Mouse (Mus musculus): ENCODE results near the gene Nhlh2. TPM values are rescaled to one million over a fixed set of nuclear protein-coding genes. Genes with fewer than 3 reads are reported as not detected.

Gene Nhlh2
- polyA plus RNA-seq, 1 experiment from 2014 or later, result 33.8 TPM

DNA sequence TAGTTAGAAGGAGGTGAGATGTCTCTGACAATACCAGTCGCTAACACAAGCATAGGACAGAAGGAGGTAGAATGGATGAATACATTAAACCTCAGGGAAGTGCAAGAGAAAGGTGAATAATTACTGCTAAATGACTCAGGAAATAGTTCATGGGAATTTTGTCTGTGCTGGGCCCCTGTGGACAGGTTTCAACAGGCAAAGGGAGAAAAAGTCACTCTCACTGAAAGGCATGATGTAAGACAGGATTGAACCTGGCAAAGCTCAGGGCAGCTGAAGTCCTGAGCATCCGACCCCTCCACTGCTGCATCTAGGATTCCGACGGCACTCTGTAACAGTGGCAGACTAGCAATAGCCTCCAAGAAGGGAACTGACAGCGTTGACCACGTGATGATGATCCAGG is 28.7 kb downstream of the Nhlh2 start:
- Histone ChIP-seq H3K36me3 (no peaks in the 10 kb centered on the region), H3K27me3 (ENCODE audit: low read depth, poor library complexity, severe bottlenecking) (no peaks in the 10 kb centered on the region), H3K4me1 (no peaks in the 10 kb centered on the region), H3K27ac (replicated peaks) (no peak overlapping the region), H3K9me3 (replicated peaks) (no peaks in the 10 kb centered on the region), H3K4me3 (no peak overlapping the region)
- DNase-seq (ENCODE audit: low spot score), result no peak
- WGBS, result 80% methylated on average over 6 of the region's 6 CpGs

DNA sequence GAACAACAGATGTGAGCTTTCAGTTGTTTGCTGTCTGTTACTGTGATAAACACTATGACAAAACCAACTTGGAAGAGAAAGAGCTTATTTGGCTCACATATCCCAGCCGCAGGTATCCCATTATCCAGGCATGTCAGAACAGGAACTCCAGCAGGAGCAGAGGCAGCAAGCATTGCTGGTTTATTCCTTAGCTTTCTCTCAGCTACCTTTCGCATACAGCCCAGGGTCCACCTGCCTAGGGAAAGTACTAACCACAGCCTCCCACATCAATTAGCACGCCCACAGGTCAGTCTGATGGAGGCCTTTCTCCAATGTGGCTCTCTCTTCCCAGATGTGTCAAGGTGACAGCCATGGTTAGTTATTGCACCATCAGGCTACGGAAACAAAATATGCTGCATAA is 31.8 kb downstream of the Nhlh2 start:
- H3K27ac ChIP-seq (replicated peaks), result no peak overlapping the region
- WGBS, result 94% methylated on average over 4 of the region's 4 CpGs
- no peaks in the 10 kb centered on the region for H3K9me3 ChIP-seq (replicated peaks)
- DNase-seq (ENCODE audit: low spot score), result no peak
- H3K4me3 ChIP-seq, result no peak overlapping the region
- no peaks in the 10 kb centered on the region for H3K27me3 ChIP-seq (ENCODE audit: low read depth, poor library complexity, severe bottlenecking)
- H3K36me3 ChIP-seq, result no peaks in the 10 kb centered on the region
- no peaks in the 10 kb centered on the region for H3K4me1 ChIP-seq

DNA sequence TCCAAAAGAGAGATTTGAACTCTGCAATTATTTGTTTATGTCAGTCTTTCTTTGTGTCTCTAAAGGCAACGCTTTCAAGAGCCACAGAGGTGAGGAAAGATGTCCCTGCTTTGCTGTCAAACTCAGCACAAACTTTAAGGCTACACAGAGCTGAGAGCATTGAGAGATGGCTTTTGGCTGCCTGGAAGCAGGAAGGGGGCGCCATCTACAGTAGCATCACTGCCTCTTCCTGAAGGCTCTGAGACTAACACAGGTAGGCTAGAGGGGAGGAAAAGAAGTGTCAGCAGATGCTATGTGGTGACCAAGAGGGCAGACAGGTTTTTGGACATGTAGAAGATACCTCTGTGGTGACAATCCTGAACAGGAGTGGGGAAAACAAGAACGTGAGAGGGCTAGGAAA is 35.2 kb downstream of the Nhlh2 start:
- H3K27ac ChIP-seq (replicated peaks), result no peak overlapping the region
- 36% methylated on average over 3 of the region's 3 CpGs for WGBS
- peaks cover 8% of the 10 kb centered on the region; the same call in 1 of the 2 replicates for H3K4me1 ChIP-seq
- DNase-seq (ENCODE audit: low spot score), result no peak
- H3K9me3 ChIP-seq (replicated peaks), result no peaks in the 10 kb centered on the region
- no peaks in the 10 kb centered on the region for H3K36me3 ChIP-seq
- no peak overlapping the region for H3K4me3 ChIP-seq
- no peaks in the 10 kb centered on the region for H3K27me3 ChIP-seq (ENCODE audit: low read depth, poor library complexity, severe bottlenecking)

DNA sequence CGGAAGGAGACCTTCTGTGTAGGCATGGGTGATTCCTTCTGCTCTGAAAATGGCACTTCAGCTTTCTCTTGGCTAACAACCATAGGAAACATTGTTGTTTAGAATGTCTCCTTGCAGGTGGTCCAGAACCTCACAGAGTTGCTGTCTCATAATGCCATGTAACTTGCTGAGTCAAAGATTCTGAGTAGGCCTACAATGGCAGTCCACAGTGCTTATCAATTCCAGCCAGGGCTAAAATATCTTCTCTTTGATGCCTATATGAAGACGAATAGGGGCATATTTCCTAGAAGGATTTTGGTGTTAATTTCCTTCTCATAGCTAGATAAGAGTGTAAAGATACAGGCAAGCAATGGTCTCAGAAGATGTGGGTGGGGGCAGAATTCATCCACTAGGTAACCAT is 37.7 kb downstream of the Nhlh2 start:
- no peaks in the 10 kb centered on the region for H3K27me3 ChIP-seq (ENCODE audit: low read depth, poor library complexity, severe bottlenecking)
- 94% methylated on average over 2 of the region's 2 CpGs for WGBS
- no peaks in the 10 kb centered on the region for H3K9me3 ChIP-seq (replicated peaks)
- H3K4me1 ChIP-seq, result peaks cover 8% of the 10 kb centered on the region; the same call in 1 of the 2 replicates
- H3K4me3 ChIP-seq, result no peak overlapping the region
- no peak overlapping the region for H3K27ac ChIP-seq (replicated peaks)
- no peak for DNase-seq (ENCODE audit: low spot score)
- no peaks in the 10 kb centered on the region for H3K36me3 ChIP-seq

DNA sequence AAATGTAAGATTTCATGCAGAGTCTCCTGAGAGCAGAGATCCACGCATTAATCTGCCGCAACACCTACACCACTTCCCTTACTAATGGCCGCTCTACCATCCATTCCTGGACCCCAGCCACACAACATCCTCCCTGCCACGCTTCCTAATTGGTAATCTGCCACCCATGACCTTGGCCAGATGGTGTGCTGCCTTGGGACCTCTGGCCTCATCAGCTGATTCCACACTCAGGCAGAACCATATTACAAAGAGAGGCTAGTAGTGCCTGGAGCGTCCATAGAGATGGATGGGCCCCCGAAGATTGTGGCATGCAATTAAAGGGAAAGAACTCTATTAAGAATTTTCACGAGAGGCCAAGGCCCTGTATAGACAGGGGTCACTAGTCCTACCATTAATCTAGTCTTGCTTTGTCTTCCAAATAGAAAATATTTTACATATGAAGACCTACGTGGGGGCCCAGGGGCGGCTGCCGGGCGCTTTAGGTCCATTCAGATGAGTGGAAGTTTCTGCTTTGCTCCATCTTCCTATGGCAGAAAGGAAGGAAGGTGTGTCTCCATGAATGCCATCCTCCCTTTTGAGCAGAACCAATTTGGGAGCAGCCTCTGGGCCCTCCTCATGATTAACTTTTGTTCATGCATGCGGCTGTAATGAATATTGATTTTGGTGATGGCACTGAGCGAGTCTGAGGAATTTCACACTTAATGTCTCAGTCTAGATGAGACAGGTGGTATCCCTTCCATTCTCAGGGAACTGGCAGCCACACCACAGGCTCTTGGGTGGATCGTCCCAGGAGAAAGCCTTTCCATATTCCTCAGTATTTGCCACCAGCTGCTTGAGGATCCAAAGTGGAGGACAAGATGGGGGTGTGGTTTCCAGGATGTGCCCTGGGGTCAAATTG is 39.6 kb downstream of the Nhlh2 start:
- 81% methylated on average over 14 of the region's 14 CpGs for WGBS
- Histone ChIP-seq H3K9me3 (replicated peaks) (no peaks in the 10 kb centered on the region), H3K4me1 (peaks cover 24% of the 10 kb centered on the region), H3K36me3 (no peaks in the 10 kb centered on the region), H3K27ac (replicated peaks) (peak overlapping the region; percentile 35), H3K4me3 (no peak overlapping the region), H3K27me3 (ENCODE audit: low read depth, poor library complexity, severe bottlenecking) (peaks cover 7% of the 10 kb centered on the region; the same call in 1 of the 2 replicates)
- peak; percentile 31 for DNase-seq (ENCODE audit: low spot score)

DNA sequence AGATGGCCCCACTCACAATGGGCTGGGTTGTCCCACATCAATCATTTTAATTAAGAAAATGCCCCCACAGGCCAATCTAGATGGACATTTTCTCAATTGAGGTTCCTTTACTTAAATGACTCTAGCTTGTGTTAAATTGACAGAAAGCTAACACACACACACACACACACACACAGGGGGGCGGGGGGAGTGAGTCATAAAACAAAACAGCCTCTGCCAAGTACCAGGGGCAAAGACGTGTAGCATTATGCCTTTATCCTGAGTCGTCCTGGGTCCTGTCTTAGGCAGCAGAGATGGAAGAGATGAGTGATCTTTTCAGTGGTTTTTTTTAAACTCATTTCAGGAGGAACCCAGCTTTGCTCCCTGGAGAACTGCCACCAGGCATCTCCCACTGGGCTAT is 42.2 kb downstream of the Nhlh2 start:
- no peak for DNase-seq (ENCODE audit: low spot score)
- WGBS, result 76% methylated on average over 3 of the region's 3 CpGs
- peaks cover 7% of the 10 kb centered on the region; the same call in 1 of the 2 replicates for H3K27me3 ChIP-seq (ENCODE audit: low read depth, poor library complexity, severe bottlenecking)
- H3K4me1 ChIP-seq, result peaks cover 45% of the 10 kb centered on the region
- H3K36me3 ChIP-seq, result no peaks in the 10 kb centered on the region
- H3K4me3 ChIP-seq, result no peak overlapping the region
- H3K9me3 ChIP-seq (replicated peaks), result no peaks in the 10 kb centered on the region
- H3K27ac ChIP-seq (replicated peaks), result 0 out of 2 replicates have a peak overlapping the region, but pooled peaks have one; percentile 52

DNA sequence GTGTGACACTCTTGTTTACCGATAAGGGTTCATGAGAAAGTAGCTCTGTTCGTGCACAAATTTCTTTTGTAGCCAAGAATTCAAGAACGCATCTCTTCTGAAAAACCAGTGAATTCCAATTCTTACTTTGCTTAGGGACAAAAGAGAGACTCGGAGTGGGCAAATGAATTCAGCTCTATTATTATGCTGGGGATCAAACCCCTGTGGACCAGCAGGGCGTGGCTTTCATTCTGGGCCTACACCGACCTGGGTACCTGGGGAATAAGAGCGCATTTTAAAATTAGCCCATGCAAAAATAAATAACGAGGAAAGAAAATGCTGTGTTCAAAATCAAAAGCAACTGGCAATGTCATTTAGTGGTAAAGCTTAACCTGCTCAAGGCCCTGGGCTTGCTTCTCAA is 43.4 kb downstream of the Nhlh2 start:
- H3K4me1 ChIP-seq, result peaks cover 53% of the 10 kb centered on the region

DNA sequence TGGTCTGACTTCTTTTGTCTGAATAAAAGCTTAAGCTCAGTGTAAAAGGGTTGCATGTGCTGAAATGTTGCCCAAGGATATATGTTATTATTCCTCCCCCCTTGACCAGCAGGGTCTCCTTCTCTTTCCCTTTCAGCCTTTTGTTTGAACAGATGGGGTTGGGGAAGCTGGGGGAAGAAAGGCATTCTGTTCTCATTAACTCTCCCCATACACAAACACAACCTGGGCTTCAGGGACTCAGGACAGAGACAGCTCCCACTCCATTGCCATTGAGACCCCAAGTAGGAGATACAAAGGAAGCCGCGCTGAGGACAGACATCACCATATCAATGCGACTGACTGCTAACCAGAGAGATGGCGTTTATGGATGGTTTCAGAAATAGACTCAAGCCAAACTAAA is 46.0 kb downstream of the Nhlh2 start:
- DNase-seq (ENCODE audit: low spot score), result peak; percentile 44

More for the DNA sequence above, 43.4 kb downstream of the Nhlh2 start:
- DNase-seq (ENCODE audit: low spot score), result no peak
- no peaks in the 10 kb centered on the region for H3K9me3 ChIP-seq (replicated peaks)
- peaks cover 7% of the 10 kb centered on the region; the same call in 1 of the 2 replicates for H3K27me3 ChIP-seq (ENCODE audit: low read depth, poor library complexity, severe bottlenecking)
- H3K27ac ChIP-seq (replicated peaks), result peak overlapping the region; percentile 82
- no peak overlapping the region for H3K4me3 ChIP-seq
- H3K36me3 ChIP-seq, result no peaks in the 10 kb centered on the region
- WGBS, result 32% methylated on average over 8 of the region's 8 CpGs

DNA sequence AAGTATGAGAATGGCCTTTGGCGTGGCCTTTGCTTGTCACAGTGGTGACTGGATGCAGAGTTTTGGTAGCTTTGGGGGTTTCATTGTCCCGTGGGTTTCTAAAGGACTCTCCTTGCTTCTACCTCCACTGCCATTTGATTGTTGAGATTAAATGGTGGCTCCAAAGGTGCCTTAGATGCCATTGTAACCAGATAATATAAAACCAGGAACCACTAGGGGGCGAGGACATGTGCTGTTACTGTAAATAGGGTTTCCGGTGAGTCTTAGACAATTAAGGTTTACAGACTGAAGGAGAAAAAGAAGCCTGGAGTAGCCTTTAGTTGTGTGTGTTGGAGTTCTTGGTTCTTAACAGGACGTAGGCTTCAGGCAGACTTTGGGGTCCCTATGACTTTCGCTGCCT is 50.2 kb downstream of the Nhlh2 start:
- DNase-seq (ENCODE audit: low spot score), result no peak
- no peaks in the 10 kb centered on the region for H3K9me3 ChIP-seq (replicated peaks)
- peaks cover 32% of the 10 kb centered on the region for H3K4me1 ChIP-seq
- H3K27ac ChIP-seq (replicated peaks), result no peak overlapping the region
- H3K27me3 ChIP-seq (ENCODE audit: low read depth, poor library complexity, severe bottlenecking), result no peaks in the 10 kb centered on the region
- H3K4me3 ChIP-seq, result no peak overlapping the region
- H3K36me3 ChIP-seq, result no peaks in the 10 kb centered on the region
- 75% methylated on average over 6 of the region's 6 CpGs for WGBS

More for the DNA sequence above, 46.0 kb downstream of the Nhlh2 start:
- Histone ChIP-seq H3K4me1 (peaks cover 45% of the 10 kb centered on the region), H3K9me3 (replicated peaks) (no peaks in the 10 kb centered on the region), H3K4me3 (no peak overlapping the region), H3K27ac (replicated peaks) (peak overlapping the region; percentile 65), H3K27me3 (ENCODE audit: low read depth, poor library complexity, severe bottlenecking) (peaks cover 7% of the 10 kb centered on the region; the same call in 1 of the 2 replicates), H3K36me3 (no peaks in the 10 kb centered on the region)
- WGBS, result 7% methylated on average over 4 of the region's 4 CpGs

DNA sequence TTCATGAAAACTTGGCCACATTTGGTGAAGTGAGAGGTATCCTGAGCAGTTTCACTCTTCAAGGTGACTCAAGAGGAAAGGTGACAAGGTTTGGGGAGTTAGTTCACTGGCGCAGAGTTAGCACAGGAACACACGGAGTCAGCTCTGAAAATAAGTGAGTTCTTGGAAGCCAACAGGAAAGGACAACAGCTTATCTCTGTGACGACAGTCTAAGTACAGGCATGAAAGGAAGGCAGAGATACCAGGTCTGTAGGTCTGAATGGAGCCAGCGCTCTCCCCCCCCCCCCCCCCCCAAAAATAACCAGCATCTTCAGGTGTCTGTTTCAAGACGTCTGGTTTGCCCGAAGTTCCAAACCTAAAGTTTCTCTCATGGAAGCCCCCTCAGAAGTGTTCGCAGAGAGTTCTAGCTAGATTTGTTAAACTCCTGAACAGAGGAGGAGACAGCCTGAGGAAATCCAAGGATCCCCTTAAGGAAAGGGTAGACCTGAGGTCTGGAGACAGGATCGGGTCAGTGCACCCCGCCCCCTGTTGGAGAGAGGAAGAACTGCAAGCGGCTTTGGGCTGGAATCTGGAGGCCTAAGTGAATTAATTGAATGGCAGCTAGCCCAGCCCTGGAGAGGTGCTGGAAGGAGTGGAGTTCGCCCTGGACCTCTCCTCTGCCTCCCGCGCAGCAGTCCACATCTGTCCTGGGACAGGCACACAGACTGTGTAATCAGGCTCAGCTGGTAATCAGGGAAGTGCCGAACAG is 52.2 kb downstream of the Nhlh2 start:
- H3K27me3 ChIP-seq (ENCODE audit: low read depth, poor library complexity, severe bottlenecking), result no peaks in the 10 kb centered on the region
- no peak overlapping the region for H3K4me3 ChIP-seq
- peak; percentile 77 for DNase-seq (ENCODE audit: low spot score)
- H3K9me3 ChIP-seq (replicated peaks), result no peaks in the 10 kb centered on the region
- peaks cover 13% of the 10 kb centered on the region for H3K4me1 ChIP-seq
- peak overlapping the region; percentile 55 for H3K27ac ChIP-seq (replicated peaks)
- WGBS, result 47% methylated on average over 14 of the region's 14 CpGs
- no peaks in the 10 kb centered on the region for H3K36me3 ChIP-seq

DNA sequence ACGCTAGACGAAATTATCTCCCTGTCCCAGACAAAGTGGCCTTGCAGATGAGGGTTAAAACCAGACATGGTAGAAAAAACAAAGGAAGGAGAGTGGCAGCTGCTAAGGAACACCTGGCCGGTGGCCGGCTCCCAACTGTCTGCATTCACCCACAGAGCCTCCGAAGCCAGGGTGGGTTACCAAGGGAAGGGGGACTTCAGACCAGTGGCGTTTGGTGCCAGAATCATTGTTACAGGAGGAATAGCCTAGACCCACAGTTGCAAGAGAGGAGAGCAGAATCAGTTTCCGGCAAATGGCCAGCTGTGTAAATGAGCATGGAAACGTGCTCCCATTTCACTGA is 52.8 kb downstream of the Nhlh2 start:
- Histone ChIP-seq H3K4me3 (no peak overlapping the region), H3K27ac (replicated peaks) (peak overlapping the region; percentile 55), H3K9me3 (replicated peaks) (no peaks in the 10 kb centered on the region), H3K27me3 (ENCODE audit: low read depth, poor library complexity, severe bottlenecking) (no peaks in the 10 kb centered on the region), H3K36me3 (no peaks in the 10 kb centered on the region), H3K4me1 (peaks cover 7% of the 10 kb centered on the region)
- no peak for DNase-seq (ENCODE audit: low spot score)
- 47% methylated on average over 8 of the region's 8 CpGs for WGBS

DNA sequence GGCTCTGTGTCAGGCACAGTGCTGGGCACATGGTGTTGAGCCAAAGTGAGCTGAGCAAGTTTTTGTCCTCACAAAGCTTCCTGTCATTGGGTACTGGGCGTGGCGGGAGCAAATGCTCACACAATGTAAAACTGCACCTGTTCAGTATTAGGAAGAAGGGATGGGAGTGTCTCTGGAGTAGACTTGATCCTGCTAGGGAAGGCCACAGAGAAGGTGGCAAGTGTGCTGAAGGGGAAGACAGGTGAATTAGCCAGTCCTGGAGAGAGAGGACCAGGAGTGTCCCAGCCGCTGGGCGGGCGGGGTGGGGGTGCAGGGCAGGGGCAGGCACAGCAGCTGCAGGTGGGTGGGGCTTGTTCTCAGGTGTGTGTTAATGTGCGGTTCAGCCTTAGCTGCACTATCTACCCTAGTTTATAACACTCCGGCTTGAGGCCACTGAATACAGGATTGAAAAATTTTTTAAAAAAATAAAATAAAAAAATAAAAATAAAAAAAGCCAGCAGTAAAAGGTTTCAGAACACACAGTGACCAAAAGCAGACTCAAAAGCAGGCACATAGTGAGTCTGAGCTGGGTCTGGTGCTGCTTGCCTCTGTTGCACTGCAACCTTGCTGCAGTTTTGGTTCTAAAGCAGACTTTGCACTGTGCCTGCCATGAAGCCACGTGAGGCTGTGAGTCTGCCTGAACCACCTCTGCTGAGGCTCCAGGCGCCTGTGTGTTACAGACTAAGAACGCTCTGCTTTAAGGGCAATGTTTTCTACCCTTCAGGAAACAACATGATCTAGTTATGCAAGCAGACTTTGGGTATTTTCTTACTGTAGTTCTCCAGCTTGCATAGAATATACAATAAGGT is 53.6 kb downstream of the Nhlh2 start:
- no peaks in the 10 kb centered on the region for H3K36me3 ChIP-seq
- no peaks in the 10 kb centered on the region for H3K9me3 ChIP-seq (replicated peaks)
- H3K4me1 ChIP-seq, result peaks cover 5% of the 10 kb centered on the region
- WGBS, result 69% methylated on average over 10 of the region's 10 CpGs
- no peak overlapping the region for H3K4me3 ChIP-seq
- H3K27me3 ChIP-seq (ENCODE audit: low read depth, poor library complexity, severe bottlenecking), result no peaks in the 10 kb centered on the region
- no peak for DNase-seq (ENCODE audit: low spot score)
- peak overlapping the region; percentile 55 for H3K27ac ChIP-seq (replicated peaks)
